Mouse (Mus musculus) thymus, postnatal 25 days (tissue): ENCODE measurements at regions not wholly inside any gene's neighbourhood (a gene's known extent, or its start where the extent isn't known, plus 50 kb on each side); places are given as distances from the start of the nearest gene placed in this dataset.

Source experiments
- DNase-seq: peaks from one replicate; pipeline ENCODE4 v3.0.0; 2022

GRCm38 (mm10) chr1:184358226-184358568 lies 324.1 kb upstream of the 1700056E22Rik start:
- DNase-seq, result no peak

- no peak for DNase-seq
Observed at GRCm38 (mm10) chr1:184357474-184358225, 323.5 kb upstream of the 1700056E22Rik start.

- DNase-seq, result no peak
Observed at GRCm38 (mm10) chr1:184353832-184354449, 319.8 kb upstream of the 1700056E22Rik start.

GRCm38 (mm10) chr1:184351760-184352159 lies 317.7 kb upstream of the 1700056E22Rik start:
- DNase-seq, result no peak

GRCm38 (mm10) chr1:184344829-184345228 lies 310.7 kb upstream of the 1700056E22Rik start:
- no peak for DNase-seq

GRCm38 (mm10) chr1:184335952-184336351 lies 301.9 kb upstream of the 1700056E22Rik start:
- no peak for DNase-seq

- no peak for DNase-seq
Observed at GRCm38 (mm10) chr1:184335281-184335680, 301.2 kb upstream of the 1700056E22Rik start.

- no peak for DNase-seq
Observed at GRCm38 (mm10) chr1:184334818-184335217, 300.7 kb upstream of the 1700056E22Rik start.

GRCm38 (mm10) chr1:184333086-184333485 lies 299.0 kb upstream of the 1700056E22Rik start:
- DNase-seq, result no peak

GRCm38 (mm10) chr1:184330516-184331350 lies 296.6 kb upstream of the 1700056E22Rik start:
- no peak for DNase-seq

- DNase-seq, result no peak
Observed at GRCm38 (mm10) chr1:184326191-184326590, 292.1 kb upstream of the 1700056E22Rik start.

- DNase-seq, result no peak
Observed at GRCm38 (mm10) chr1:184324234-184324633, 290.1 kb upstream of the 1700056E22Rik start.

GRCm38 (mm10) chr1:184320521-184321177 lies 286.5 kb upstream of the 1700056E22Rik start:
- no peak for DNase-seq

- DNase-seq, result no peak
Observed at GRCm38 (mm10) chr1:184310185-184310815, 276.2 kb upstream of the 1700056E22Rik start.

- DNase-seq, result no peak
Observed at GRCm38 (mm10) chr1:184304813-184305212, 270.7 kb upstream of the 1700056E22Rik start.

- no peak for DNase-seq
Observed at GRCm38 (mm10) chr1:184304204-184304603, 270.1 kb upstream of the 1700056E22Rik start.

- DNase-seq, result no peak
Observed at GRCm38 (mm10) chr1:184298701-184299100, 264.6 kb upstream of the 1700056E22Rik start.

- no peak for DNase-seq
Observed at GRCm38 (mm10) chr1:184297001-184297740, 263.1 kb upstream of the 1700056E22Rik start.

GRCm38 (mm10) chr1:184291129-184291528 lies 257.0 kb upstream of the 1700056E22Rik start:
- no peak for DNase-seq

GRCm38 (mm10) chr1:184289733-184290416 lies 255.8 kb upstream of the 1700056E22Rik start:
- DNase-seq, result no peak

- DNase-seq, result no peak
Observed at GRCm38 (mm10) chr1:184281768-184282167, 247.7 kb upstream of the 1700056E22Rik start.
